Mouse (Mus musculus) monocyte, adult 2 months (primary cell): ENCODE measurements around the gene Stxbp1.

ENCODE experiments used
- DNase-seq, 2 experiments: peaks; one replicate each; pipeline ENCODE4 v3.0.0; 2022; ENCODE audit warnings: low spot score in 2 of 2, low read depth in 1 of 2

Stxbp1 gene

GRCm38 (mm10) chr2:32841099-32841498 is 5.9 kb downstream of the Stxbp1 start:
- no peak for DNase-seq

- DNase-seq, result no peak
Observed at GRCm38 (mm10) chr2:32839261-32839660, 7.8 kb downstream of the Stxbp1 start.

DNA sequence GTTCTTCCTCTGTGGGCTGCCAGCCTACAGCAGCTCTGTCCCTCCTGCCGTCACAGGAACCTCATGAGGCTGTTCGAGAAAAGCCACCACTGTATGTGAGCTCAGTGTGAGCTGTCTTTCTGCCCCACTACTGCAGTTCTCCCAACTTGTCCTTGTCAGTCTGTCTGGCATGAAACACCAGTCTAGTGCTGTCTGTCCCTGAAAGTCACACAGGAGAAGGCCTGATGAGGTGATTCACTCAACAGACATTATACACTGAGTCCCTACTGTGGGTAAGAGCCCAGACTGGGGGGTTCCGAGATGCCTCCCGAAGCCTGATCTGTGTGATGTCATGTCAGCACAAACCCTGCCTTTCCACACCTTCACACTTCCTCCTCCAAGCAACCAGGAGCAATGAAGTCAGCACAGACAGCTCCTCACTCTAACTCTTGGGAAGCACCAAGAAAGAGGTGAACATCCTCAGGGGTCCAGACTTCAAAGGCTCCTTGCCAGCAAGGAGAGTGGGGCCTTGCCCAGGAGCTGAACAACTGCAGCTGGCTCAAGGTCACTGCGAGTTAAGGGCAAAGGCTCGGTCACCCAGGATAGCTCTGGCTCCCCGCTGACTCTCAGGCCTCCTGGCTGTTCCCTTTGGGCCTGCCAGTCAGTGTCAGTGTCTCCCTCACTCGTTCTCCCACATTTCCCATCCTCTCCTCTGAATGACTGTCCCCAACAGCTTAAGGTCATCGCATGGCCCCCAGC is 8.7 kb downstream of the Stxbp1 start:
- DNase-seq, result no peak

GRCm38 (mm10) chr2:32835588-32835987 is 11.5 kb downstream of the Stxbp1 start:
- no peak for DNase-seq

- DNase-seq, result no peak
Observed at GRCm38 (mm10) chr2:32834496-32834895, 12.5 kb downstream of the Stxbp1 start.

DNA sequence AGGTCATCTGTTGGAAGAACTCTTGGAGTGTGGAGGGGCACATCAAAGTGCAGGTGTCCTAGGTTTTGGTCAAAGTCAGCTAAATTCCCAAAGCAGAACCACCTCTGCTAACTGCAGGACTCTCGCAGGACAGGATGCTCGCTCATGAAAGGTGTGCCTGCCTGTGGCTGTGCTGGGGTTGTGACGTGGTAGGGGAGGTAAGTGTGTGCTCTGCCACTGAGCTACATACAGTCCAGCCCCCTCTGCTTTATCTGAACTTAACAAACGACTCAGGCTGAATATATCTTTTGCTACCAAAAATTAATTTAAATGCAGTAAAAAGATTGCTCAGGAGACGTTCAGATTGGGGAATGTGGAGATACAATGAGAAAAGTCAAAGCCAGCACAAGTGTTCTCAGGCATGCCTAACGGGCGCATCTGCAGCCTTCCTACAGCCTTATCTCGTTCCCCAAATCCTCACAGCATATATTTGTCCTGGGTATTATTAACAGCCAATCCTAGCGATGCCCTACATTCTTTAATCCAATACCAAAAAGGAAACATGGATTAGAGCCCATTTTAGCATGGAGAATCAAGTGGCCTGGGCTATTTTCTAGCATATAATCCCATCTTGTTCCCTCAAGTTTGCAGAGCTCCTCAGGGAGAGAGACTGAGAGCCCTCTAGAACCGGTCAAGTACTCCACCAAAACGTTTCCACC is 17.9 kb downstream of the Stxbp1 start:
- DNase-seq, result no peak

DNA sequence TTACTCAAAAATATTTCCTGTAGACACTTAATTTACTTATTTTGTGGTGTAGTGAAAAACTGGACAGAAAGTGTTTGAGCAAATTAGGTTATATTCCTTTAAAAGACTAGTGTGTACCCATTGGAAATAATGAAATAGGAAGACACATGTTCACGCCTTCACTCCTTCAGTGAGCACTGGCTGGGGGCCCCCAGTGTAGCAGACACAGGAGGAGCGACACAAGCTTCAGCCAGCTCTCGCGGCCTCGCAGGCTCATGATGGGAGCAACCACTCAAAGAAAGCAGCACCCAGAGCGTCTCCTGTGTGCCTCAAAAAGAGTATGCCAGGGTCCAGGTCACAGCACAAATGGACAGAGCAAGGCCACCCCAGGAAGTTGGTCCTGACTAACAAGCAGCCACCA is 21.2 kb downstream of the Stxbp1 start:
- no peak for DNase-seq

DNA sequence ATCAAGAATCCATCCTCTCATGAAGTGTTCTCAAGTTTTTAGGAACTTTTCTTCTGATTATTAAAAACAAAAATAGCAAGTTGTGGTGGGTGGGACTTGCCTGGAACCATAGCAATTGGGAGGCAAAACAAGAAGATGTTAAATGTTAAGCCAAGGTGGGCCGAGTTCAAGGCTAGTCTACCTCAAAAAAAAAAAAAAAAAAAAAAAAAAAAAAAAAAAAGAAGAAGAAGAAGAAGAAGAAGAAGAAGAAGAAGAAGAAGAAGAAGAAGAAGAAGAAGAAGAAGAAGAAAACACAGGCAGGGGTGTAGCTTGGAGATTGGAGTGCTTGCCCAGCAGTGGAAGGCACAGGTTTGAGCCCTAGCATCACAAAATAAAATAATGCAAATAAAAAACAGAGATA is 22.3 kb downstream of the Stxbp1 start:
- no peak for DNase-seq

- DNase-seq, result no peak
Observed at GRCm38 (mm10) chr2:32824181-32824580, 22.9 kb downstream of the Stxbp1 start.

DNA sequence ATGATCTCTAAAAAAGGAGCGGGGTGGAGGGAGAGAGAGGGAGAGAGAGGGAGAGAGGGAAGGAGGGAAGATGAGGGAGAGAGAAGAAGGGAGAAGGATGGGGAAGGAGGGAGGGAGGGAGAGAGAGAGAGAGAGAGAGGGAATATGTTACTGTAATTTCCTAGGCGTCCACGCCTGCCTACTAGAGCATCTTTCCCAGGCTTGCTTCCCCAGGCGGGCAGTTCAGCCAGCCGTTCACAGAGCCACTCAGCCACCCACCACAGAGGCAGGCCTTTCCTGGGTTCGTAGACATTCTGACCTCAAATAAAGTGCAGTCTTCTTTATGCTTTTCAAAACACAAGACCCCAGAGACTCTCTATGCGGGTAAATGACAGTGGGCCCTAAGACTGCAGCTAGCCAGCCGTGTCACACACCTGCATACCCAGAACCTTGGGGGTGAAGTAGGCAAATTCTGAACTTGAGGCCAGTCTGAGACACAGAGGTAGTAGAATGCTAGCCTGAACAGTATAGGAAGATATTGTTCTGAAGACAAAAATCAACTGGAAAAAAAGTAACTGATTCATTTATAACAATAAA is 23.4 kb downstream of the Stxbp1 start:
- no peak for DNase-seq

DNA sequence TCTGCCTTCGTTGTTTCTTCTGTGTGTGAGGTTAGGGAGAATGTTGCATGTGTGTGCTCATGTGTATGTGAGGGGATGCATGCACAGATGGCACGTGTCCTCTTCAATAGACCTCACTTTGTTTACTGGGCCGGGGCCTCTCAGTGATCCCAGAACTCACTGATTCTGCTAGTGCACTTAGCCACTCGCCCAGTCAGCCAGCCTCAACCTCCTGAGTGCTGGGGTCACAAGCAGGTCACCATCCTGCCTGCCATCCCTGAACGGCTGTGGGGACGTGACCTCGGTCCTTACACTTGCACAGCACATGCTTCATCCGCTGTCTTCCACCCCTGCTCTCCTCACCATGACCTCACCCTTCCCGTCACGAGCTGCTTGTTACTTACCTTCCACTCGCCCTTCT is 23.9 kb downstream of the Stxbp1 start:
- no peak for DNase-seq

- DNase-seq, result no peak
Observed at GRCm38 (mm10) chr2:32822643-32823042, 24.4 kb downstream of the Stxbp1 start.

DNA sequence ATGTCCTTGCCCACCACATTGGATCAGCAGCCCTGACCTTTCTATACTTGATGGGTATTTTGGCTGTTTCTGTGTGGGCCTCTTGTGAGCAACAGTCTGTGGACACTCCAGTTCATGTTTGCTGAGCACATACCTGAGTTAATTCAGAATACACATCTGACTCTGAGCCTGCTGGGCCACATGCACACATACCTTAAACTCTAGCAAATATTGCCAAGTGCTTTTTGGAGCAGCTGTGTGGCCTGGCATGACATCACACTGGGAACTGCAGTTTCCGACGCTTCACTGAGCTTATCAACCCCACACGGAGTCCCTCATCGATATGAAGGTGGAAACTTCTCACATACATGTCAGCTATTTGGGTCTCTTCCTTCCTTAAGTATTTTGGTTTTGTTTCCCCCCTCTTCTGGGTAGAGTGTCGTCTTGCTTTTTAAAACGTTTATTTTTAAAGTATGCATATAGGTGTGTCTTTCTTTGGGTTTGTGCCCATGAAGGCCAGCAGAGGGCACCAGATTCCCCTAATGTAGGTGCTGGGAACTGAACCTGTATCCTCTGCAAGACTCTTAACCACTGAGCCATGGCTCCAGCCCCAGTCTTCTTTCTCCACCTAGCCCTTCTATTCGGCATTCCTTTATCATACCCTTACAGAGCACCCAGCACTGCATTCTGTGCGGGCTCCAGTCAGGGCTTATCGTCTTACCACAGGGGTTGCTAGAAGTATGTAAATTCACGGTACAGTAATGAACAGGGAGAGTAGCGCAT is 25.8 kb downstream of the Stxbp1 start:
- no peak for DNase-seq

DNA sequence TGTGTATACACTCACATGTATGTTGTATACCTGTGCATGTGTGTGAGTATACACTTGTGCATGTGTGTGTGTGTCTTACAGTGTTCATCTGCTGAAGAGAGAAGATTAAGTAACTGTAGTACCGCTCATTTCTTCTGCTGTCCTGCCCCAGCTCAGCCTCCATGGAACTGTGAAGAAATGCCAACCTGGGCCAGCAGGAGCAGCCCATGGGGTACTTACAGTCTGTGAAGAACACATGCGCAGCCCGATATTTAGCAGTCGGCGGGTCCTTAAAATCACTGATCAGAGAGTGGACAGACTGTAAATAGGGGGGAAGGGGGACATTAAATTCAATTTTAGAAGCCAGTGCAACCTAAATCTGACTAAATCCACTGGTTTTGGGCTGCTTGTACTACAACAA is 28.8 kb downstream of the Stxbp1 start:
- DNase-seq, result no peak

GRCm38 (mm10) chr2:32817589-32817988 is 29.5 kb downstream of the Stxbp1 start:
- no peak for DNase-seq

- DNase-seq, result no peak
Observed at GRCm38 (mm10) chr2:32816946-32817581, 30.0 kb downstream of the Stxbp1 start.

GRCm38 (mm10) chr2:32816497-32816896 is 30.5 kb downstream of the Stxbp1 start:
- DNase-seq, result no peak

GRCm38 (mm10) chr2:32811959-32812358 is 35.1 kb downstream of the Stxbp1 start:
- no peak for DNase-seq

DNA sequence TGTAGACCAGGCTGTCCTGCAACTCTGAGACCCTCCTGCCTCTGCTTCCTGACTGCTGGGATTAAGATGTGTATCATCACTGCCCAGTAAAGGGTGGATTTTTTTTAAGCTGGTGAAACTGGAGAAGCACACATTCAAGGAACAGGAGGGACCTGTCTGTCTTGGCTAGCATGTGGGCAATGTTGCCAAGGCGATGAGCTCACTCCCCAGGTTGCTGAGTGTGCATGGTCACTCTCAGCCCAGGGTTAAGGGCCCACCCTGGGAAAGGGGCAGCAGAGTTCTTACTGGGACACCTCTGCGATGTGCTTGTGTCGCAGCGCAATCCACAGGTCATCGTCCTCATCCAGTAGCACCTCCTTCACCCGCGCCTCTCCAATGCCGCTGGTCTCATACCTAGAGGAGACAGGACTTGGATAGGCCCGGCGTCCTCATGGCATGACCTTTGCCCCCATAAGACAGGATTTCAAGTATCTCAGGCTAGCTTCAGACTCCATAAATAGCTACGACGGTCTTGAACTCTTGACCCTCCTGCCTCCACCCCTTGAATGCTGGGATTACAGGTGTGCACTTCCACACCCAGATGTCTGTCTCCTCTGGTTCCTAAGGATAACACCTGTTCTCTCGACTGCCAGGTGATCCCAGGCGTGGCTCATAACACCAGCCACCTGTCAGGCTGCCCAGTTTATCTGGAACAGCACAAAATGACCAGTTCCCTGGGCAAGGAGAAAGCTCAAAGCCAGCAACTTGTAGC is 38.1 kb downstream of the Stxbp1 start:
- no peak for DNase-seq

DNA sequence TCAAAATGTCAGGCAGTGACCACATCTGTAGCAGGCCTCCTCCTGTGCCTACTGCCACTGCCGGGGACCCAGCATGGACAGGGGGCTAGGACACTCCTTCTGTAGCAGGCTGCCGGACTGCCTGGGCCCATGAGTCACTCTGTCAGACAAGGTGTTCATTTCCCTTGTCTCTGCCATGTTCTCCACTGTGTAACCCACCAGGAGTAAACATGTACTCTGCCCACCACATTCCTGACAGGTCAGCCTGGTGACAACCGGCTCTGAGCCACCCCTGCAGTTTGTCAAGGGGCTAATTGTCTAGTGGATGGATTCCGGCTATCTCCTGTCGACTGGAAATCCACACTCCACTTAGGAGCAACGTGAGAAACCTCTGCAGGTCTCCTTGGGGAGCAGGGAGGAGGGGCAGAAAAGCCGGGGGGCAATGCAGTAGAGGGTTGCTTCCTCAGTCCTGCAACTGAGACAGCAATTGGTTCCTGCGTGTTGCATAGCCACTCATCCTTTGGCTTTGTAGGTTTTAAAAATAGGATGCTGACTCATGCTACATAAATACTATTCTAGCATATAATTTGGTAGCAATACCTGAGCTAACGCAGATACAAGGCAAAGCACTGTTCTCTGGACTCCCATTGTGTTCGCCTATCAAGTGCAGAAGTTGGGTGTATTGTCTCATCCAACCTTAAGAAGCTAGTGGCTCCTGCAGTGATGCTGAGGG is 48.6 kb downstream of the Stxbp1 start:
- DNase-seq, result no peak
